Mouse (Mus musculus): ENCODE measurements around the gene Ankrd23. TPM values are rescaled to one million over a fixed set of nuclear protein-coding genes. Genes with fewer than 3 reads are reported as not detected.

Gene Ankrd23
- total RNA-seq, 4 experiments from 2014 or later = 3.9 to 6.0 (median 5.0) TPM

Small RNA genes within 50 kb of the gene (microRNA-seq; reads per million reads assigned to microRNA genes)
- gene Gm47280 = 0 reads per million in 2 experiments

Other genes with a start within 250 kb of the Ankrd23 start
- gene Arid5a, start 229.2 kb downstream of the Ankrd23 start, total RNA-seq (2022) = 10 to 100 TPM; 10.9 to 18.8 (median 13.0) TPM
- 10 to 100 TPM; 63.9 to 88.2 (median 74.6) TPM for gene Kansl3, start 167.7 kb downstream of the Ankrd23 start, total RNA-seq (2022)
- not detected for gene Fer1l5, start 164.6 kb downstream of the Ankrd23 start, total RNA-seq (2022)
- gene Lman2l, start 91.6 kb downstream of the Ankrd23 start, total RNA-seq (2022) = 10 to 100 TPM; 36.4 to 46.7 (median 39.1) TPM
- 10 to 100 TPM; 11.7 to 13.7 (median 12.2) TPM for gene Cnnm4, start 65.3 kb downstream of the Ankrd23 start, total RNA-seq (2022)
- 10 to 100 TPM; 31.8 to 38.3 (median 33.4) TPM for gene Cnnm3, start 25.0 kb downstream of the Ankrd23 start, total RNA-seq (2022)
- gene Gm42417, start 2.5 kb upstream of the Ankrd23 start, total RNA-seq (2022) = not detected
- 10 to 100 TPM; 13.1 to 17.0 (median 14.9) TPM for gene Ankrd39, start 10.6 kb upstream of the Ankrd23 start, total RNA-seq (2022)
- 10 to 100 TPM; 16.1 to 23.4 (median 19.2) TPM for gene Sema4c, start 21.5 kb upstream of the Ankrd23 start, total RNA-seq (2022)
- gene Fam178b, start 146.3 kb upstream of the Ankrd23 start, total RNA-seq (2022) = under 1 TPM in 1 of 4 experiments, not detected in 3; 0.57 TPM
- gene Cox5b, start 154.6 kb upstream of the Ankrd23 start, total RNA-seq (2022) = 100 to 1,000 TPM; 511 to 653 (median 570) TPM
- gene 4933424G06Rik, start 173.3 kb upstream of the Ankrd23 start, total RNA-seq (2022) = 1 to 10 TPM in 3 of 4 experiments, not detected in 1; 1.0 to 1.1 (median 1.0) TPM
- gene Actr1b, start 177.5 kb upstream of the Ankrd23 start, total RNA-seq (2022) = 100 to 1,000 TPM; 288 to 349 (median 302) TPM
- 1 to 10 TPM in 3 of 4 experiments, under 1 TPM in 1; 0.49 to 2.2 (median 1.5) TPM for gene Zap70, start 224.9 kb upstream of the Ankrd23 start, total RNA-seq (2022)

Data from left cerebral cortex, adult 8-10 months (tissue).